Mouse (Mus musculus): ENCODE results near the gene Abhd2.

DNA sequence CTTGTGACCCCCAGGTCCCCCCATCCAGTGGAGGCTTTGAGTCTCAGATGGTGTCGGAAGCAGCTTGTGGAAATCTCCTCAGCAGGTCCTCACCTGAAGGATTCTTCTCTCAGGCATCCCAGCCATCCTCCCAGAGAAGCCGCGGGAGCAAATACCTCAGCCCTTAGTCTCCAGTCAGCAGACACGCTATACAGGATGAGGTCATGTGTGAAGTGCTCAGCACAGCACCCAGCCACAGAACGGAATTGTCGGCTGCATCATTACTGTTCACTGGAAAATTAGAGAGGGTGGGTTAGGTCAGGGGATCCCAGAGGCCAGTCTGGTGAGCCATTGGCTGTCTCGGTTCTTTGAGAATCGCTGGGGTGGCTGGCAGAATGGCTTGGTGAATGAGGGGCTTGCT, 75.8 kb downstream of the Abhd2 start:
- TF ChIP-seq POLR2A (IDR thresholded peaks at IDR 0.05; ENCODE audit: low read depth, low read length) (no peak), CTCF (IDR thresholded peaks at IDR 0.05; ENCODE audit: borderline replicate concordance, insufficient read depth, low read length) (no peak)
